Mouse (Mus musculus): ENCODE data around the gene Phf13. TPM values are rescaled to one million over a fixed set of nuclear protein-coding genes. Genes with fewer than 3 reads are reported as not detected.
A peak's percentile ranks its signal among the peaks of the same experiment; 100 is the strongest.

The Phf13 gene
- polyA plus RNA-seq, 1 experiment from 2014 or later = 23.1 TPM

GRCm38 (mm10) chr4:152002063-152002462, 6.0 kb upstream of the Phf13 start:
- Histone ChIP-seq H3K4me1 (ENCODE audit: control insufficient read depth, insufficient read depth, low read length) (no peaks in the 10 kb centered on the region), H3K27ac (replicated peaks; ENCODE audit: low read depth, low read length) (no peak overlapping the region), H3K4me2 (ENCODE audit: low read depth, low read length) (no peak overlapping the region), H3K4me3 (ENCODE audit: low read depth, low read length) (no peak overlapping the region), H3K36me3 (replicated peaks; ENCODE audit: control insufficient read depth, insufficient read depth, low read depth, low read length) (no peaks in the 10 kb centered on the region), H3K9ac (replicated peaks; ENCODE audit: low read length) (no peak overlapping the region), H3K9me3 (replicated peaks; ENCODE audit: control insufficient read depth, low read length) (no peaks in the 10 kb centered on the region), H3K27me3 (ENCODE audit: control insufficient read depth, insufficient read depth, low read length) (no peaks in the 10 kb centered on the region)
- DNase-seq (ENCODE audit: low spot score) (no peak), ATAC-seq (replicated peaks; ENCODE audit: insufficient number of reproducible peaks, low FRiP score, low TSS enrichment, low read depth) (no peak)
- whole genome bisulfite sequencing = 91% methylated on average over 3 of the region's 3 CpGs

- DNase-seq (ENCODE audit: low spot score) (no peak), ATAC-seq (replicated peaks; ENCODE audit: insufficient number of reproducible peaks, low FRiP score, low TSS enrichment, low read depth) (no peak)
- H3K9me3 ChIP-seq (replicated peaks; ENCODE audit: control insufficient read depth, low read length) = no peaks in the 10 kb centered on the region
- 69% methylated on average over 4 of the region's 4 CpGs for WGBS
- no peaks in the 10 kb centered on the region for H3K4me1 ChIP-seq (ENCODE audit: control insufficient read depth, insufficient read depth, low read length)
- no peaks in the 10 kb centered on the region for H3K36me3 ChIP-seq (replicated peaks; ENCODE audit: control insufficient read depth, insufficient read depth, low read depth, low read length)
- H3K4me2 ChIP-seq (ENCODE audit: low read depth, low read length) = no peak overlapping the region
- H3K27ac ChIP-seq (replicated peaks; ENCODE audit: low read depth, low read length) = no peak overlapping the region
- no peak overlapping the region for H3K4me3 ChIP-seq (ENCODE audit: low read depth, low read length)
- no peaks in the 10 kb centered on the region for H3K27me3 ChIP-seq (ENCODE audit: control insufficient read depth, insufficient read depth, low read length)
- no peak overlapping the region for H3K9ac ChIP-seq (replicated peaks; ENCODE audit: low read length)
Measured at GRCm38 (mm10) chr4:152001335-152001734, 5.3 kb upstream of the Phf13 start.

DNA sequence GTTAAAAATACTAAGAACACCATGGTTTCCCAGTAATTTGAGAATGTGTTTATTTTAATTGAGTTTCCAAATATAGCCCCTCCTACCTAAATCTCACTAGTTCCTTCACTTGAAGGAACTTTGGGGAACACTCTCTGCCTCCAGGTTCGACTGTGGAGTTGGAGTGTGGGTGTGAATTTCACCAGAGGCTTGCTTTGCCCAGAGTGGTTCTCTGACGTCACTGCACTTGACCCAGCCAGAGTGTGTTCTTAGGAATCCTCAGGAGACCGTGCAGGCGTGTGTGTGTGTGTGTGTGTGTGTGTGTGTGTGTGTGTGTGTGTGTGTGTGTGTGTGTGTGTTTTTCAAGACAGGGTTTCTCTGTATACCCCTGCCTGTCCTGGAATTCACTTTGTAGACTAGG, 4.8 kb upstream of the Phf13 start:
- no peaks in the 10 kb centered on the region for H3K9me3 ChIP-seq (replicated peaks; ENCODE audit: control insufficient read depth, low read length)
- H3K36me3 ChIP-seq (replicated peaks; ENCODE audit: control insufficient read depth, insufficient read depth, low read depth, low read length) = no peaks in the 10 kb centered on the region
- no peak for DNase-seq (ENCODE audit: low spot score)
- no peaks in the 10 kb centered on the region for H3K27me3 ChIP-seq (ENCODE audit: control insufficient read depth, insufficient read depth, low read length)
- H3K4me3 ChIP-seq (ENCODE audit: low read depth, low read length) = no peak overlapping the region
- no peak for ATAC-seq (replicated peaks; ENCODE audit: insufficient number of reproducible peaks, low FRiP score, low TSS enrichment, low read depth)
- 47% methylated on average over 4 of the region's 4 CpGs for WGBS
- no peak overlapping the region for H3K4me2 ChIP-seq (ENCODE audit: low read depth, low read length)
- H3K9ac ChIP-seq (replicated peaks; ENCODE audit: low read length) = no peak overlapping the region
- no peaks in the 10 kb centered on the region for H3K4me1 ChIP-seq (ENCODE audit: control insufficient read depth, insufficient read depth, low read length)
- no peak overlapping the region for H3K27ac ChIP-seq (replicated peaks; ENCODE audit: low read depth, low read length)

GRCm38 (mm10) chr4:151999481-151999880, 3.4 kb upstream of the Phf13 start:
- H3K9ac ChIP-seq (replicated peaks; ENCODE audit: low read length) = no peak overlapping the region
- H3K4me3 ChIP-seq (ENCODE audit: low read depth, low read length) = no peak overlapping the region
- no peak overlapping the region for H3K27ac ChIP-seq (replicated peaks; ENCODE audit: low read depth, low read length)
- no peak overlapping the region for H3K4me2 ChIP-seq (ENCODE audit: low read depth, low read length)
- H3K27me3 ChIP-seq (ENCODE audit: control insufficient read depth, insufficient read depth, low read length) = no peaks in the 10 kb centered on the region
- no peak for ATAC-seq (replicated peaks; ENCODE audit: insufficient number of reproducible peaks, low FRiP score, low TSS enrichment, low read depth)
- H3K9me3 ChIP-seq (replicated peaks; ENCODE audit: control insufficient read depth, low read length) = no peaks in the 10 kb centered on the region
- peaks cover under 1% of the 10 kb centered on the region; the same call in 1 of the 2 replicates for H3K4me1 ChIP-seq (ENCODE audit: control insufficient read depth, insufficient read depth, low read length)
- 39% methylated on average over 3 of the region's 3 CpGs for WGBS
- no peaks in the 10 kb centered on the region for H3K36me3 ChIP-seq (replicated peaks; ENCODE audit: control insufficient read depth, insufficient read depth, low read depth, low read length)
- no peak for DNase-seq (ENCODE audit: low spot score)

DNA sequence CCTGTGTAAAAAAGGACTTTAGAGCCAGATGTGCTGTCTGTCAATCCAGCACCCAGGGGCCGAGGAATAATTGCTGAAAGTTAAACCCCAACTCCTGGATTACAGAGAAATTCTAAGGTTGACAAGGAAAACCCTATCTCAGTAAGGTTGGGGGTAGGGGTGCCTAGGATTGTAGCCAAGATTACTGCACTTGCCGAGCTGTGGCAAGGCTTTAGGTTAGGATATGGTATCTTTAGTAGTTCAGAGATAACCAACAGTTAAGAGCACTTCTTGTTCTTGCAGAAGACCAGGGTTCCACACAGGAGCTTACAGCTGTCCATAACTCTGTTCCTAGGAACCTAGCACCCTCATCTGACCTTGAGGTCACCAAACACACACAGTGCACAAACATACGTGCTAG, 1.6 kb upstream of the Phf13 start:
- H3K4me3 ChIP-seq (ENCODE audit: low read depth, low read length) = 0 out of 2 replicates have a peak overlapping the region, but pooled peaks have one; percentile 5
- no peaks in the 10 kb centered on the region for H3K9me3 ChIP-seq (replicated peaks; ENCODE audit: control insufficient read depth, low read length)
- peaks cover 4% of the 10 kb centered on the region for H3K4me1 ChIP-seq (ENCODE audit: control insufficient read depth, insufficient read depth, low read length)
- H3K36me3 ChIP-seq (replicated peaks; ENCODE audit: control insufficient read depth, insufficient read depth, low read depth, low read length) = no peaks in the 10 kb centered on the region; the same call in 1 of the 2 replicates
- ATAC-seq (replicated peaks; ENCODE audit: insufficient number of reproducible peaks, low FRiP score, low TSS enrichment, low read depth) (no peak), DNase-seq (ENCODE audit: low spot score) (no peak)
- H3K4me2 ChIP-seq (ENCODE audit: low read depth, low read length) = no peak overlapping the region
- no peaks in the 10 kb centered on the region for H3K27me3 ChIP-seq (ENCODE audit: control insufficient read depth, insufficient read depth, low read length)
- WGBS = 67% methylated on average over 3 of the region's 3 CpGs
- no peak overlapping the region for H3K27ac ChIP-seq (replicated peaks; ENCODE audit: low read depth, low read length)
- H3K9ac ChIP-seq (replicated peaks; ENCODE audit: low read length) = no peak overlapping the region

- H3K36me3 ChIP-seq (replicated peaks; ENCODE audit: control insufficient read depth, insufficient read depth, low read depth, low read length) = peaks cover 5% of the 10 kb centered on the region
- peak overlapping the region; percentile 72 for H3K27ac ChIP-seq (replicated peaks; ENCODE audit: low read depth, low read length)
- peak overlapping the region; percentile 100 for H3K4me3 ChIP-seq (ENCODE audit: low read depth, low read length)
- H3K4me1 ChIP-seq (ENCODE audit: control insufficient read depth, insufficient read depth, low read length) = peaks cover 4% of the 10 kb centered on the region
- H3K9ac ChIP-seq (replicated peaks; ENCODE audit: low read length) = peak overlapping the region; percentile 76
- no peaks in the 10 kb centered on the region for H3K9me3 ChIP-seq (replicated peaks; ENCODE audit: control insufficient read depth, low read length)
- WGBS = 7% methylated on average over 13 of the region's 13 CpGs
- no peaks in the 10 kb centered on the region for H3K27me3 ChIP-seq (ENCODE audit: control insufficient read depth, insufficient read depth, low read length)
- DNase-seq (ENCODE audit: low spot score) (no peak), ATAC-seq (replicated peaks; ENCODE audit: insufficient number of reproducible peaks, low FRiP score, low TSS enrichment, low read depth) (no peak)
- peak overlapping the region; percentile 68 for H3K4me2 ChIP-seq (ENCODE audit: low read depth, low read length)
Measured at GRCm38 (mm10) chr4:151996951-151997222, 829 bp upstream of the Phf13 start.

GRCm38 (mm10) chr4:151995371-151996172, 486 bp downstream of the Phf13 start:
- Histone ChIP-seq H3K27ac (replicated peaks; ENCODE audit: low read depth, low read length) (peak overlapping the region; percentile 82), H3K9ac (replicated peaks; ENCODE audit: low read length) (peak overlapping the region; percentile 93), H3K4me1 (ENCODE audit: control insufficient read depth, insufficient read depth, low read length) (peaks cover 4% of the 10 kb centered on the region), H3K4me2 (ENCODE audit: low read depth, low read length) (peak overlapping the region; percentile 64), H3K9me3 (replicated peaks; ENCODE audit: control insufficient read depth, low read length) (no peaks in the 10 kb centered on the region), H3K27me3 (ENCODE audit: control insufficient read depth, insufficient read depth, low read length) (no peaks in the 10 kb centered on the region), H3K4me3 (ENCODE audit: low read depth, low read length) (peak overlapping the region; percentile 100), H3K36me3 (replicated peaks; ENCODE audit: control insufficient read depth, insufficient read depth, low read depth, low read length) (peaks cover 7% of the 10 kb centered on the region)
- WGBS = under 1% methylated on average over 63 of the region's 111 CpGs
- no peak for DNase-seq (ENCODE audit: low spot score)
- peak; percentile 4; the same call in 1 of the 2 replicates for ATAC-seq (replicated peaks; ENCODE audit: insufficient number of reproducible peaks, low FRiP score, low TSS enrichment, low read depth)

DNA sequence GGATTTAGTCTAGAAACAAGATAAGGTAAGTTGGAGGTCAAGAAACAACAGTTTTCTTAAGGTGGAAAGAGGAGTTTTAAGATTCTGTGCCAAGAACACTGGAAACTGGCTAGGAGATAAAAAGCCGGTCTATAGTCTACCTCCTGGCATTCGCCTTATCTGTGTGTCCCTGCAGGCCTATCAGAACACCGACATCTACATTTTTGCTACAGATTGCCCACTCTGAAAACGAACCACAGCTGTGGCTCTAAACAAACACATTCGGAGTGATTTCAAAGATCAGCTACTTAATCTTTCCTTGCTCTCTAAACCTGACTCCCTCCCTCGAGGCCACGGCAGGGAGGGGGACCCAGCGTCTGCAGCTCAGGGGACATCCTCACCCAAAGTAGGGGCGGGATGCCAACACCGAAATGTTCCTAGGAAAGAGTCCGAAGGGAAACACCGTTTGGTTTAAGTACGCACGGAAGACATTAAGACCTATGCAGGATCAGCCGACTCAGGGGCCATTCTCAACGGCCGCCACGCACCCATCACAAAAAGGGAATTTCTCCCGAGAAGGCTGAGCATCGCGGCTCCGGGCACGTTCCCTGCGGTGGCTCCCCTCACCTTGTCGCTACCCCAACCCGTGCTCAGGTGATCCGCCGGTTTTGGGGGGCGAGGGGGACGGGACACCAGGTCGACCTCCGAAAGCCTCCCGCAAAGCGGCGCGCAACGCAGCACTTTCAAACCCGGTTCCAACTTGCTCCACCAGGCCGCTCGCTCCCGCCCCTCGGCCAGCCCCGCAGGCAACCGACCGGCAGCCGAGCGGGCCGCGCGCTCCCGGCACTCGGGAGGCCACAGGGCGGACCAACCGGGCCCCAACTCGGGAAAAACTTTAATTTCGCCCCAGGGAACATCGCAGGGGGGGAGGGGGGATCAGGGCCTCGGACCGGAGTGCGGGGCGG, 1.6 kb downstream of the Phf13 start:
- peak overlapping the region; percentile 93 for H3K9ac ChIP-seq (replicated peaks; ENCODE audit: low read length)
- WGBS = 1% methylated on average over 60 of the region's 61 CpGs
- no peaks in the 10 kb centered on the region for H3K9me3 ChIP-seq (replicated peaks; ENCODE audit: control insufficient read depth, low read length)
- H3K36me3 ChIP-seq (replicated peaks; ENCODE audit: control insufficient read depth, insufficient read depth, low read depth, low read length) = peaks cover 7% of the 10 kb centered on the region
- H3K4me2 ChIP-seq (ENCODE audit: low read depth, low read length) = peak overlapping the region; percentile 64
- ATAC-seq (replicated peaks; ENCODE audit: insufficient number of reproducible peaks, low FRiP score, low TSS enrichment, low read depth) (no peak), DNase-seq (ENCODE audit: low spot score) (peak; percentile 52)
- H3K4me3 ChIP-seq (ENCODE audit: low read depth, low read length) = peak overlapping the region; percentile 100
- H3K27ac ChIP-seq (replicated peaks; ENCODE audit: low read depth, low read length) = peak overlapping the region; percentile 82
- no peaks in the 10 kb centered on the region for H3K27me3 ChIP-seq (ENCODE audit: control insufficient read depth, insufficient read depth, low read length)
- peaks cover 4% of the 10 kb centered on the region for H3K4me1 ChIP-seq (ENCODE audit: control insufficient read depth, insufficient read depth, low read length)

All from embryonic facial prominence, embryonic 11.5 days (tissue).